Mouse (Mus musculus) midbrain, embryonic 14.5 days (tissue): ENCODE data around the gene Rabl6. TPM values are rescaled to one million over a fixed set of nuclear protein-coding genes. Genes with fewer than 3 reads are reported as not detected.
A peak's percentile ranks its signal among the peaks of the same experiment; 100 is the strongest.
"Not testable (repeated sequence)": the region's sequence is repeated elsewhere in the genome, so short reads cannot be mapped to it uniquely, and the experiment has no call there.

Source experiments
- ATAC-seq: fragments of 200-750 bp; cut with Nextera tagmentation; 2 replicates; pipeline ENCODE4 v1.8.0; 2017; ENCODE audit warnings: moderate number of reproducible peaks, moderate library complexity; ENCODE audit not compliant: low FRiP score, low TSS enrichment
- DNase-seq: peaks from one replicate; pipeline ENCODE4 v3.0.0-alpha.2; 2015
- H3K27ac ChIP-seq: fragments of 300-500 bp; sonication (generic); replicated peaks from 2 replicates; pipeline ENCODE4 v1.5.1; 2014; ENCODE audit warnings: mild to moderate bottlenecking, low read depth, low read length, moderate library complexity
- H3K27me3 ChIP-seq: fragments of 300-500 bp; sonication (generic); 2 replicates; pipeline ENCODE4 v1.6.1; 2014; ENCODE audit warnings: low read length, control low read depth, mixed read lengths; ENCODE audit not compliant: control insufficient read depth, insufficient read depth
- H3K36me3 ChIP-seq: fragments of 300-500 bp; sonication (generic); 2 replicates; pipeline ENCODE4 v1.6.1; 2014; ENCODE audit warnings: low read length, control low read depth; ENCODE audit not compliant: control insufficient read depth, insufficient read depth
- H3K4me1 ChIP-seq: fragments of 300-500 bp; sonication (generic); 2 replicates; pipeline ENCODE4 v1.6.1; 2014; ENCODE audit warnings: mild to moderate bottlenecking, antibody characterized with exemption, low read length, control low read depth; ENCODE audit not compliant: control insufficient read depth, insufficient read depth
- H3K4me2 ChIP-seq: fragments of 300-500 bp; sonication (generic); 2 replicates; pipeline ENCODE4 v1.6.1; 2014; ENCODE audit warnings: mild to moderate bottlenecking, low read length, moderate library complexity
- H3K4me3 ChIP-seq: fragments of 300-500 bp; sonication (generic); replicated peaks from 2 replicates; pipeline ENCODE4 v1.5.1; 2014; ENCODE audit warnings: low read depth, low read length
- H3K9ac ChIP-seq: fragments of 300-500 bp; sonication (generic); replicated peaks from 2 replicates; pipeline ENCODE4 v1.6.1; 2014; ENCODE audit warnings: mild to moderate bottlenecking, low read length, moderate library complexity
- H3K9me3 ChIP-seq: fragments of 300-500 bp; sonication (generic); 2 replicates; pipeline ENCODE4 v1.6.1; 2016; ENCODE audit warnings: low read length, control low read depth, mixed read lengths; ENCODE audit not compliant: control insufficient read depth
- WGBS: fragments of 180-500 bp; shearing (Covaris S2); extraction: QIAGEN DNeasy Blood & Tissue Kit; methylation state at CpG from one replicate; pipeline ENCODE4 v1.1.7; 2014; 5-methylcytosine and 5-hydroxymethylcytosine counted together
- polyA plus RNA-seq: library from polyadenylated mRNA; unstranded; fragments of >200 nt; fragmentation: Nextera tagmentation; extraction: Ambion mirVana; gene quantifications from 2 replicates; pipeline ENCODE4 v1.2.1, GENCODE M21; 2014

Rabl6 gene
- polyA plus RNA-seq, 1 experiment from 2014 or later = 62.6 TPM

DNA sequence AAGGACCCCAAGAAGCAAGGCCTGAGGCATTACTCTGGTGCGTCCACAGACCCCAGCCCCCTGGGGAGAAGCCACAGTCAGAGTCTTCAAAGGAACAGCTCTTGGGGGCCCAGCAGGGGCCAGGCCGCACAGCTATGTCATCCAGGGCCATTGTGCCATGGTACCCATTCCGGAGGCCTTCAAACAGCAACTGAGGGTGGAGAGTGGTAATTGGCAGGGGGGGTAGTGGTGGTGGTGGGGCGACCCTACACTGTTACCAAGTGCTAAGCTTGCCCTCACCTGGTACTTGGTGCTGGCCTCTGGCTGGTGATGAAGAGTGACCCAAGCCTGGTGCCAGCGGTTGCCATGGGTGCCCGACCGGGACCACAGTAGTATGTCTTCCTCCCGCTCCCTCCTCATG lies 42.6 kb downstream of the Rabl6 start:
- Histone ChIP-seq H3K4me3 (no peak overlapping the region), H3K27ac (no peak overlapping the region), H3K36me3 (peaks cover 82% of the 10 kb centered on the region), H3K27me3 (no peaks in the 10 kb centered on the region), H3K4me1 (no peaks in the 10 kb centered on the region), H3K9ac (no peak overlapping the region), H3K4me2 (no peak overlapping the region), H3K9me3 (no peaks in the 10 kb centered on the region)
- no peak for DNase-seq
- 85% methylated on average over 8 of the region's 8 CpGs for WGBS
- no peak for ATAC-seq

DNA sequence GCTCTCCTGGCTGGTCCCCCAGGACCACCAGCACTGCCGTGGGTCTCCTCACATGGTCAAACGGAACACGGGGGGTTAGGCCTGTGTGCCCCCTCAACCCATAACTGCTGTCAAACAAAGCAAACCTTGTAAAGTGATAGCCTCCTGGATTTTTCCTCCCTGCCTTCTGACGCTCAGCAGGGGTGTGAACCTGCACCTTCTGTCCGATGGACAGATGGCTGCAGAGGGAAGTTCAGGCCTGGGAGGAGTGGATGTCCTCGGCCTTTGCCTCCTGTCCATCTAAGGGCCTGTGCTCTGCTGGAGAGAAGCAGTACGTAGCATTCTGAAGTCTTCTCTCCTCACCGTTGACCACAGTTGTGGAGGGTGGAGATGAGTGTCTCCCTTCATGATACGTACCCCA lies 46.4 kb downstream of the Rabl6 start:
- H3K4me2 ChIP-seq = no peak overlapping the region
- ATAC-seq = no peak
- no peak overlapping the region for H3K4me3 ChIP-seq
- peaks cover 61% of the 10 kb centered on the region for H3K36me3 ChIP-seq
- H3K27ac ChIP-seq = no peak overlapping the region
- H3K27me3 ChIP-seq = no peaks in the 10 kb centered on the region
- DNase-seq = no peak
- no peak overlapping the region for H3K9ac ChIP-seq
- 87% methylated on average over 9 of the region's 9 CpGs for WGBS
- H3K4me1 ChIP-seq = peaks cover 12% of the 10 kb centered on the region
- H3K9me3 ChIP-seq = no peaks in the 10 kb centered on the region

DNA sequence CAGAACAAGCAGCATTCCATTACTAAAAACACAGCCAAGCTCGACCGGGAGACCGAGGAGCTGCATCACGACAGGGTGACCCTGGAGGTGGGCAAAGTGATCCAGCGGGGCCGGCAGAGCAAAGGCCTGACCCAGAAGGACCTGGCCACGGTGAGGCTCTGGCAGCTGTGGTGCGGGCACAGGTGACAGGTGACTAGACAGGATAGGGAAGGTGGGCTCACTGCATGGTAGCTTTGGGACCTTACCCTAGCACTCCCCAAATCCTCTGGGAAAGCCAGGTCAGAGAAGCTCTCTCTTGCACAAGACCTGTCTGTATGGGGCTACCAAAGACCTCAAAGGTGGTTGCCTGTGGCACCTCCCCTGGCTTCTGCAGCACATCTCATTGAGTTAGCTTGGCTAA lies 47.8 kb downstream of the Rabl6 start:
- peaks cover 15% of the 10 kb centered on the region for H3K4me1 ChIP-seq
- H3K4me3 ChIP-seq = no peak overlapping the region
- H3K27ac ChIP-seq = no peak overlapping the region
- peaks cover 58% of the 10 kb centered on the region for H3K36me3 ChIP-seq
- no peaks in the 10 kb centered on the region for H3K27me3 ChIP-seq
- ATAC-seq (no peak), DNase-seq (no peak)
- no peak overlapping the region for H3K4me2 ChIP-seq
- whole genome bisulfite sequencing = 94% methylated on average over 8 of the region's 8 CpGs
- H3K9ac ChIP-seq = no peak overlapping the region
- no peaks in the 10 kb centered on the region for H3K9me3 ChIP-seq

DNA sequence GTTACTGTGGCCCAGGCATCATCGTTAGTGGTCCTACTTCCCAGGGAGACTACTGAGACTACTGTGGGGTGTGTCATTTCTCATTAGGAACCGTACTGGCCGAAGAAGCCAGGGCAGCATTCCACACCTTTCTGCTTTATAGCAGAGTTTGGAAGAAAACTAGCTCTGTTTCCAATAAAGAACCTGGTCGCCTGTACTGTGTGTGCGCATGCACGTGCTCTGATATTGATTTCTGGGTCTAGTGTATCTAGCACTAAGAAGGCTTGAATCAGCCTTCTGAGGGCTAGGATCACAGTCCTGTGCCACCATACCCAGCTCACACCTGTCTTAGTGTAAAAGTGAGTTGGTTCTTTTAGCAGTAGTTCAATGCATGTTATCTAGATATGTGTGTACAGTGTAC lies 49.5 kb downstream of the Rabl6 start:
- Histone ChIP-seq H3K4me3 (peak overlapping the region; percentile 99), H3K27ac (no peak overlapping the region), H3K4me1 (peaks cover 15% of the 10 kb centered on the region), H3K9me3 (no peaks in the 10 kb centered on the region), H3K9ac (peak overlapping the region; percentile 90; the same call in 1 of the 2 replicates), H3K36me3 (peaks cover 40% of the 10 kb centered on the region), H3K27me3 (no peaks in the 10 kb centered on the region), H3K4me2 (peak overlapping the region; percentile 95)
- no peak for ATAC-seq
- 81% methylated on average over 6 of the region's 6 CpGs for WGBS
- no peak for DNase-seq

DNA sequence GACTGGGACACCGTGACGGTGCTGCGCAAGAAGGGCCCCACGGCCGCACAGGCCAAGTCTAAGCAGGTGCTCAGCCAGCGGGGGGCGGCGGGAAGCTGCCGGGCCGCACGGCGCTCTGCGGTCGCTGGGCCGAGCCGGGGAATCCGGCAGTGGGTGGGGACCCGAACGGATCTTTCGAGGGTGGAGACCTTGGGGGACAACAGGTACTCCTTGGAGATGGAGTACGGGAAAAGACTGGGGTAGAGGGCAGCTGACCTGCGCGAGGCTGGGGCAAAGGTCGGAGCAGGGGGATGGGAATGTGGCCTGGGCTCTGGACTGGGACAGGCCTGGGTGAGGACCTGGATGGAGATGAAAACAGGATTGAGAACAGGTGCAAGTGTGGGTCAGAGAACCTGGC lies 50.4 kb downstream of the Rabl6 start:
- under 1% methylated on average over 24 of the region's 24 CpGs for WGBS
- H3K4me1 ChIP-seq = peaks cover 15% of the 10 kb centered on the region
- peak overlapping the region; percentile 77 for H3K27ac ChIP-seq
- peaks cover 32% of the 10 kb centered on the region for H3K36me3 ChIP-seq
- H3K4me3 ChIP-seq = peak overlapping the region; percentile 99
- H3K27me3 ChIP-seq = no peaks in the 10 kb centered on the region
- H3K4me2 ChIP-seq = peak overlapping the region; percentile 95
- H3K9me3 ChIP-seq = no peaks in the 10 kb centered on the region
- H3K9ac ChIP-seq = peak overlapping the region; percentile 90
- DNase-seq = no peak
- ATAC-seq = no peak; the same call in 1 of the 2 replicates

DNA sequence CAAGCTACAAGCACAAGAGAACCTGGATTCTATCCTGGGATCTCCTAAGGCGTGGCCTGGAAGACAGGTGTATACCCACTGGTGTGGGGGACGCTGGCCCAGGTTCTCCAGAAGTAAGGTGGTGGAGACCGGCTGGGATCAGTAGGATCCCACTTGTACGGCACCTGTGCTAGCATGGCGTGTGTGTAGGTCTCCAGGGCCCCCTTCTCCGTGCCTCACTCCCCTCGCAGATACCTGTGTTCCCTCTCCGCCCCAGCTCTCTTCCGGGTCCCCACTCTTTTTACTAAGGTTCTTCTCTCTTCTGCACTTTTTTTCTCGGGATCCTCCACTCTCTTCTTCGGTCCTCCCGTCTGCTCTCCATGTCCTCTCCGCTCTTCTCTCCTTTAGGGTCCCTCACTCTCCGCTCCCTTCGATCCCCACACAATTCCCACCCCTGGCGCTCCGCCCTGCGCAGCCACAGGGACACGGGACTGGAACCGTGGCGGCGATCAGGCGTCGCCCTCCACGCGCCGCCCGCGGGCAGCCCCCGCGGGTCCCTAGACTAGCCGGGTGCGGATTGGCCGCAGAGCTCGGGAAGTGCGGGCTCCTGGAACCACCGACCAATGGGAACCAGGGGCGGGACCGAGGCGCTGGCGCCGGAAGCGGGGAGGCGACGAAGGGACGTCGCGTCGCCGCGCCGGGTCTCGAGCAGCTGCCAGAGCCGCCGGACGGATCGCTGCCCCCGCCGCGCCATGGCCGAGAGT lies 50.9 kb downstream of the Rabl6 start, which contains the start of gene Edf1:
Gene Edf1 (plus strand): TSS at position 627 of the 743 bp plus-strand sequence.
- H3K4me1 ChIP-seq = peaks cover 15% of the 10 kb centered on the region
- no peaks in the 10 kb centered on the region for H3K9me3 ChIP-seq
- peaks cover 26% of the 10 kb centered on the region for H3K36me3 ChIP-seq
- under 1% methylated on average over 61 of the region's 61 CpGs for WGBS
- H3K4me3 ChIP-seq = peak within 1 kb of the TSS; percentile 99
- ATAC-seq = peak; percentile 98
- H3K4me2 ChIP-seq = peak within 1 kb of the TSS; percentile 95
- DNase-seq = peak; percentile 98
- peak within 1 kb of the TSS; percentile 81 for H3K27ac ChIP-seq
- no peaks in the 10 kb centered on the region for H3K27me3 ChIP-seq
- H3K9ac ChIP-seq = peak within 1 kb of the TSS; percentile 90

DNA sequence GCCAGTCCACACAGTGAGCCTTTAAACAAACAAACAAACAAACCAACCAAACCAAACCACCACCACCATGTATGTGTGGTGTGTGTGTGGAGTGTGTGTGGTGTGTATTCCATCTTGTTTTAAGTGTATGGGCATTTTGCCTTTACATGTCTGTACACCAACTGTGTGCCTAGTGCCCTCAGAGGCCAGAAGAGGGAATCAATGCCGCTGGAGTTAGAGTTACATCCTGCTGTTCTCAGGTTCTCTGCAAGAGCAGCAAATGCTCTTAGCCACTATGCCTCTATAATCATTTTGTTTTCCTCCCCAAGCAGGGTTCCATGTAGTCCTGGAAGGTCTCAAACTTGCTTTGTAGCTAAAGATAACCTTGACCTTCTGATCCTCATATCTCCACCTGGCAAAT lies 52.0 kb downstream of the Rabl6 start:
- H3K9me3 ChIP-seq = no peaks in the 10 kb centered on the region
- no peak overlapping the region for H3K9ac ChIP-seq
- no peak overlapping the region for H3K27ac ChIP-seq
- no peak overlapping the region for H3K4me2 ChIP-seq
- H3K4me3 ChIP-seq = no peak overlapping the region
- H3K27me3 ChIP-seq = no peaks in the 10 kb centered on the region
- 53% methylated on average over 1 of the region's 1 CpGs for WGBS
- ATAC-seq (no peak), DNase-seq (no peak)
- peaks cover 15% of the 10 kb centered on the region for H3K36me3 ChIP-seq
- peaks cover 15% of the 10 kb centered on the region for H3K4me1 ChIP-seq

DNA sequence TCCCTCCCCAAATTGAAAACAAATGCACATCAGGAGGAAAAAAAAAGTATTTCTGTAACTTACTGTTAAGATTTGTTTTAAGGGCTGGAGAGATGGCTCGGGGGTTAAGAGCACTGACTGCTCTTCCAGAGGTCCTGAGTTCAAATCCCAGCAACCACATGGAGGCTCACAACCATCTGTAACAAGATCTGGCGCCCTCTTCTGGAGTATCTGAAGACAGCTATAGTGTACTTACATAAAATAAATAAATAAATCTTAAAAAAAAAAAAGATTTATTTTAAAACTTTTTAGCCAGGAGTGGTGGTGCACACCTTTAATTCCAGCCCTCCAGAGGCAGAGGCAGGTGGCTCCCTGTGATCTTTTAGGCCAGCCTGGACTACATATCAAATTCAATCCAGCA lies 52.8 kb downstream of the Rabl6 start:
- H3K27me3 ChIP-seq, H3K36me3 ChIP-seq, H3K4me2 ChIP-seq, H3K4me3 ChIP-seq, H3K9me3 ChIP-seq, H3K27ac ChIP-seq, H3K9ac ChIP-seq, ATAC-seq, DNase-seq: not testable (repeated sequence)
- WGBS = 57% methylated on average over 2 of the region's 2 CpGs
- H3K4me1 ChIP-seq = peaks cover 15% of the 10 kb centered on the region

DNA sequence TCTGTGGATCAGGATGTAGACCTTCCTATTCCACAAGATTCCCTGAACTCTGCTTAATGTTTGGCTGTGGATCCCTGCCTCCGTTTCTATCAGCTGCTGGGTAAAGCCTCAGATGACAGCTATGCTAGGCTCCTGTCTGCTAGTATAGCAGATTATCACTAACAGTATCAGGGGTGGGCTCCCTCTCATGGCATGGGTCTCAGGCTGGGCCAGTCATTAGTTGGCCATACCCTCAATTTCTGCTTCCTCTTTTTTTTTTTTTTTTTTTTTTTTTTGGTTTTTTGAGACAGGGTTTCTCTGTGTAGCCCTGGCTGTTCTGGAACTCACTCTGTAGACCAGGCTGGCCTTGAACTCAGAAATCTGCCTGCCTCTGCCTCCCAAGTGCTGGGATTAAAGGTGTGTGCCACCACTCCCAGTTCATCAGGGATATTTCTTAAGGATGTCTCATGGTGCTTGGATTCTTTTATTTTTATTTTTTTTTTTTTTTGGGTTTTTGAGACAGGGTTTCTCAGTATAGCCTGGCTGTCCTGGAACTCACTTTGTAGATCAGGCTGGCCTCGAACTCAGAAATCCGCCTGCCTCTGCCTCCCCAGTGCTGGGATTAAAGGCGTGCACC lies 55.0 kb downstream of the Rabl6 start:
- ATAC-seq, H3K4me1 ChIP-seq, DNase-seq, H3K27me3 ChIP-seq, H3K9ac ChIP-seq, H3K4me2 ChIP-seq, H3K9me3 ChIP-seq, H3K4me3 ChIP-seq, H3K27ac ChIP-seq, H3K36me3 ChIP-seq: not testable (repeated sequence)
- WGBS = 85% methylated on average over 4 of the region's 4 CpGs
